Mouse (Mus musculus): Measurements from ENCODE around the gene Pcdh20. TPM values are rescaled to one million over a fixed set of nuclear protein-coding genes. Genes with fewer than 3 reads are reported as not detected.

The Pcdh20 gene
- not detected for polyA plus RNA-seq (2017; shearing (Covaris generic))

GRCm38 (mm10) chr14:88470495-88471434 is at the start of gene Pcdh20:
Pcdh20 (minus strand) TSS chr14:88471396.

Measured in naive thymus-derived CD4-positive, alpha-beta T cell, adult 5 months (primary cell).